In the genomic region with DNA sequence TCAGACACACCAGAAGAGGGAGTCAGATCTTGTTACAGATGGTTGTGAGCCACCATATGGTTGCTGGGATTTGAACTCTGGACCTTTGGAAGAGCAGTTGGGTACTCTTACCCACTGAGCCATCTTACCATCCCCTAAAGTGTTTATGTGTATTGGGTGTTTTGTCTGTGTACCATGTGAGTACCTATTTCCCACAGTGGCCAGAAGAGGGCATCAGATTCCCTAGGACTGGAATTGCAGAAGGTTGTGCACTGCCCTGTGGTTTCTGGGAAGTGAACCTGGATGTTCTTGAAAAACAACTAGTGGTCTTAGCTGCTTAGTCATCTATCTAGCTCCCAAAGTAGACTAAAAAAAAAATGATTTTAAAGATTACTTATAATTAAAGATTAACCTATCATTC, we compare ENCODE assay signal across 27 mouse cellular contexts.
DNase-seq lines count a peak whose midpoint lies in the region; ATAC-seq and TF ChIP-seq lines count a peak whose summit lies in the region.
"Had no signal": no experiment of that assay in that cellular context is flagged by ENCODE, and none has a peak within 500 bp of the region (broad histone marks: within the 10 kb centered on the region; RNA-seq: fewer than 3 reads in every experiment).

No protein-coding gene starts in this region.

- CTCF ChIA-PET in Patski (lab: Charles Lee): no interaction called here

- no peak overlapping the region for H3K4me2 ChIP-seq in liver, postnatal 0 days (ENCODE audit: low read depth, low read length)
- no peak overlapping the region for H3K4me2 ChIP-seq in liver, embryonic 12.5 days
- no peak overlapping the region for H3K4me2 ChIP-seq in midbrain, embryonic 14.5 days (ENCODE audit: low read length)
- H3K4me2 ChIP-seq: embryonic facial prominence, embryonic 15.5 days; forebrain, embryonic 13.5 days; heart, embryonic 13.5 days; hindbrain, embryonic 15.5 days; liver, embryonic 15.5 days; neural tube, embryonic 13.5 days had no signal

- no peak overlapping the region for H3K27ac ChIP-seq in liver, postnatal 0 days (ENCODE audit: low read depth)
- no peak overlapping the region for H3K27ac ChIP-seq in liver, embryonic 12.5 days
- H3K27ac ChIP-seq in midbrain, embryonic 14.5 days (replicated peaks; ENCODE audit: low read depth, low read length): no peak overlapping the region
- H3K27ac ChIP-seq: embryonic facial prominence, embryonic 10.5 days; embryonic facial prominence, embryonic 15.5 days; forebrain, embryonic 13.5 days; gastrocnemius, adult 2 months; heart, adult 2 months; heart, embryonic 13.5 days; hindbrain, embryonic 10.5 days; hindbrain, embryonic 15.5 days; liver, embryonic 15.5 days; neural tube, embryonic 13.5 days had no signal

- in situ Hi-C loops in Patski (cut with MboI; ENCODE audit: low pct_unique_long_range_greater_than_20kb): loop anchor here (25.0 kb wide), 1 partner anchor 920 kb away; no protein-coding TSS in a partner anchor

- no peak for ATAC-seq in liver, postnatal 0 days
- no peak for ATAC-seq in liver, embryonic 12.5 days
- ATAC-seq in Patski: no peak
- no peak for ATAC-seq in midbrain, embryonic 14.5 days (ENCODE audit: low FRiP score, low TSS enrichment)
- ATAC-seq: forebrain, embryonic 13.5 days had no signal

- H3K9ac ChIP-seq in liver, postnatal 0 days (replicated peaks): no peak overlapping the region
- no peak overlapping the region for H3K9ac ChIP-seq in liver, embryonic 12.5 days
- H3K9ac ChIP-seq in midbrain, embryonic 14.5 days (replicated peaks; ENCODE audit: low read length): no peak overlapping the region
- H3K9ac ChIP-seq: embryonic facial prominence, embryonic 15.5 days; forebrain, embryonic 13.5 days; heart, embryonic 13.5 days; hindbrain, embryonic 15.5 days; liver, embryonic 15.5 days; neural tube, embryonic 13.5 days had no signal

- no peaks in the 10 kb centered on the region for H3K36me3 ChIP-seq in liver, postnatal 0 days (replicated peaks; ENCODE audit: insufficient read depth, low read length)
- H3K36me3 ChIP-seq in liver, embryonic 12.5 days: no peaks in the 10 kb centered on the region
- no peaks in the 10 kb centered on the region for H3K36me3 ChIP-seq in midbrain, embryonic 14.5 days (ENCODE audit: control insufficient read depth, insufficient read depth, low read length)
- H3K36me3 ChIP-seq: embryonic facial prominence, embryonic 10.5 days; embryonic facial prominence, embryonic 15.5 days; heart, embryonic 13.5 days; hindbrain, embryonic 10.5 days; hindbrain, embryonic 15.5 days; liver, embryonic 15.5 days; neural tube, embryonic 13.5 days had no signal

- no peaks in the 10 kb centered on the region for H3K27me3 ChIP-seq in liver, postnatal 0 days (ENCODE audit: insufficient read depth, low read length)
- H3K27me3 ChIP-seq in liver, embryonic 12.5 days (replicated peaks): no peaks in the 10 kb centered on the region
- H3K27me3 ChIP-seq in Patski: no peaks in the 10 kb centered on the region
- H3K27me3 ChIP-seq in midbrain, embryonic 14.5 days (ENCODE audit: control insufficient read depth, insufficient read depth, low read length): no peaks in the 10 kb centered on the region
- H3K27me3 ChIP-seq: embryonic facial prominence, embryonic 15.5 days; forebrain, embryonic 13.5 days; heart, embryonic 13.5 days; hindbrain, embryonic 15.5 days; liver, embryonic 15.5 days; neural tube, embryonic 13.5 days had no signal

- peak; percentile 31 for TF ChIP-seq CTCF in liver, postnatal 0 days (IDR thresholded peaks at IDR 0.05; ENCODE audit: low read depth)
- TF ChIP-seq CTCF in Patski (IDR thresholded peaks at IDR 0.05): peak; percentile 31

- H3K4me3 ChIP-seq in liver, postnatal 0 days (ENCODE audit: low read depth, low read length): no peak overlapping the region
- no peak overlapping the region for H3K4me3 ChIP-seq in liver, embryonic 12.5 days
- H3K4me3 ChIP-seq in midbrain, embryonic 14.5 days (replicated peaks; ENCODE audit: low read depth, low read length): no peak overlapping the region
- H3K4me3 ChIP-seq: embryonic facial prominence, embryonic 10.5 days; embryonic facial prominence, embryonic 15.5 days; forebrain, embryonic 13.5 days; gastrocnemius, adult 2 months; heart, adult 2 months; heart, embryonic 13.5 days; hindbrain, embryonic 10.5 days; hindbrain, embryonic 15.5 days; liver, embryonic 15.5 days; neural tube, embryonic 13.5 days had no signal

- TF ChIP-seq EP300 in liver, postnatal 0 days (IDR thresholded peaks at IDR 0.05; ENCODE audit: low read depth): no peak

- DNase-seq in liver, postnatal 0 days: no peak
- peak; percentile 62 for DNase-seq in 416B (ENCODE audit: low read depth)
- peak; percentile 61 for DNase-seq in ES-CJ7 (ENCODE audit: low read depth, low spot score)
- DNase-seq in Patski (ENCODE audit: low read depth, low spot score): no peak
- DNase-seq in layer of hippocampus, adult 8-10 months (ENCODE audit: low spot score in 2 of 2): no peak
- no peak for DNase-seq in midbrain, embryonic 14.5 days
- no peak for DNase-seq in frontal cortex, postnatal 10 days (ENCODE audit: low spot score in 2 of 2)
- DNase-seq: adrenal gland, adult 8-10 months; cerebellum, adult 8-10 months; cerebellum, postnatal 25 days; gastrocnemius, adult 2 months; heart, adult 2 months; heart, postnatal 14 days; kidney, adult 8-10 months; kidney, postnatal 10 days; liver; lung, postnatal 10 days; right cerebral cortex, postnatal 4 days had no signal

- H3K4me1 ChIP-seq in liver, postnatal 0 days (ENCODE audit: insufficient read depth): no peaks in the 10 kb centered on the region
- H3K4me1 ChIP-seq in liver, embryonic 12.5 days: no peaks in the 10 kb centered on the region
- H3K4me1 ChIP-seq in midbrain, embryonic 14.5 days (ENCODE audit: control insufficient read depth, insufficient read depth, low read length): no peaks in the 10 kb centered on the region
- H3K4me1 ChIP-seq: embryonic facial prominence, embryonic 10.5 days; embryonic facial prominence, embryonic 15.5 days; forebrain, embryonic 13.5 days; heart, embryonic 13.5 days; hindbrain, embryonic 10.5 days; hindbrain, embryonic 15.5 days; liver, embryonic 15.5 days; neural tube, embryonic 13.5 days had no signal

- H3K9me3 ChIP-seq in liver, postnatal 0 days (ENCODE audit: low read length): no peaks in the 10 kb centered on the region
- no peaks in the 10 kb centered on the region for H3K9me3 ChIP-seq in liver, embryonic 12.5 days (replicated peaks)
- no peaks in the 10 kb centered on the region for H3K9me3 ChIP-seq in midbrain, embryonic 14.5 days (ENCODE audit: control insufficient read depth, low read length)
- H3K9me3 ChIP-seq: embryonic facial prominence, embryonic 10.5 days; embryonic facial prominence, embryonic 15.5 days; forebrain, embryonic 13.5 days; heart, embryonic 13.5 days; hindbrain, embryonic 10.5 days; hindbrain, embryonic 15.5 days; liver, embryonic 15.5 days had no signal

- POLR2A ChIA-PET in Patski (lab: Charles Lee): no interaction called here

Comparison
In these comparisons a context has a peak if more than half of its experiments do, and no peak if none do; other contexts are left out.
1. DNase-seq: peak in 416B (single experiment) and ES-CJ7 (single experiment); none in liver, postnatal 0 days (single experiment), Patski (single experiment), layer of hippocampus, adult 8-10 months (0 of 2), midbrain, embryonic 14.5 days (single experiment) and frontal cortex, postnatal 10 days (0 of 2).